Mouse (Mus musculus): Measurements from ENCODE around the gene Dennd1a.

The Dennd1a gene

GRCm38 (mm10) chr2:37766027-37766761 lies 521.0 kb downstream of the Dennd1a start:
- DNase-seq: no peak

- no peak for DNase-seq
Measured at GRCm38 (mm10) chr2:37765082-37765483, 522.1 kb downstream of the Dennd1a start.

GRCm38 (mm10) chr2:37764514-37764913 lies 522.7 kb downstream of the Dennd1a start:
- DNase-seq: no peak

GRCm38 (mm10) chr2:37763638-37764037 lies 523.6 kb downstream of the Dennd1a start:
- DNase-seq: no peak

- no peak for DNase-seq
Measured at GRCm38 (mm10) chr2:37760633-37761032, 526.6 kb downstream of the Dennd1a start.

- DNase-seq: no peak
Measured at GRCm38 (mm10) chr2:37758343-37759015, 528.7 kb downstream of the Dennd1a start.

- no peak for DNase-seq
Measured at GRCm38 (mm10) chr2:37757784-37758183, 529.4 kb downstream of the Dennd1a start.

GRCm38 (mm10) chr2:37757016-37757415 lies 530.2 kb downstream of the Dennd1a start:
- DNase-seq: no peak

GRCm38 (mm10) chr2:37756220-37756930 lies 530.8 kb downstream of the Dennd1a start:
- DNase-seq: no peak

GRCm38 (mm10) chr2:37751114-37751513 lies 536.1 kb downstream of the Dennd1a start:
- DNase-seq: no peak

GRCm38 (mm10) chr2:37749323-37749722 lies 537.9 kb downstream of the Dennd1a start:
- DNase-seq: no peak
